Comparison of ENCODE assay signal across 10 mouse cellular contexts in genomic region chr8:125423861-125424260, GRCm38 (mm10).
A peak's percentile ranks its signal among the peaks of the same experiment; 100 is the strongest.
DNase-seq lines count a peak whose midpoint lies in the region; ATAC-seq lines count a peak whose summit lies in the region.
"Had no signal": no experiment of that assay in that cellular context is flagged by ENCODE, and none has a peak within 500 bp of the region (broad histone marks: within the 10 kb centered on the region; RNA-seq: fewer than 3 reads in every experiment).

No protein-coding gene starts in this region.

- peaks cover 17% of the 10 kb centered on the region for H3K4me1 ChIP-seq in embryonic facial prominence, embryonic 10.5 days
- H3K4me1 ChIP-seq in hindbrain, embryonic 10.5 days (replicated peaks) = peaks cover 60% of the 10 kb centered on the region
- peaks cover 30% of the 10 kb centered on the region for H3K4me1 ChIP-seq in limb, embryonic 12.5 days (replicated peaks)

- H3K36me3 ChIP-seq in embryonic facial prominence, embryonic 10.5 days (replicated peaks) = peaks cover 32% of the 10 kb centered on the region
- peaks cover 45% of the 10 kb centered on the region for H3K36me3 ChIP-seq in hindbrain, embryonic 10.5 days
- H3K36me3 ChIP-seq in limb, embryonic 12.5 days = peaks cover 37% of the 10 kb centered on the region

- intact Hi-C loops in heart, postnatal 14 days (cut with DNase I) = no loop called here
- intact Hi-C loops in gastrocnemius, postnatal 36 days (cut with DNase I) = no loop called here

- 58% methylated on average over 10 of the region's 10 CpGs for WGBS in embryonic facial prominence, embryonic 10.5 days
- WGBS in hindbrain, embryonic 10.5 days = 64% methylated on average over 10 of the region's 10 CpGs
- 27% methylated on average over 10 of the region's 10 CpGs for WGBS in limb, embryonic 12.5 days

- peak; percentile 37 to 44 for DNase-seq in heart, adult 18-20 months
- DNase-seq in heart, postnatal 14 days = no peak
- DNase-seq in embryonic facial prominence, embryonic 10.5 days (ENCODE audit: low spot score) = no peak
- DNase-seq in hindbrain, embryonic 10.5 days (ENCODE audit: low spot score) = no peak
- DNase-seq in cerebellum, postnatal 4 days (ENCODE audit: low spot score in 2 of 2) = no peak
- no peak for DNase-seq in gastrocnemius, postnatal 36 days
- no peak for DNase-seq in frontal cortex, adult 2 months (ENCODE audit: extremely low spot score in 1 of 2, low spot score in 1 of 2)
- DNase-seq: adrenal gland, adult 8-10 months; cerebellum, postnatal 25 days had no signal

- no peak overlapping the region for H3K4me2 ChIP-seq in limb, embryonic 12.5 days

- peak overlapping the region; percentile 15; the same call in 1 of the 2 replicates for H3K27ac ChIP-seq in embryonic facial prominence, embryonic 10.5 days (replicated peaks)
- H3K27ac ChIP-seq in hindbrain, embryonic 10.5 days = peak overlapping the region; percentile 66
- H3K27ac ChIP-seq in limb, embryonic 12.5 days = peak overlapping the region; percentile 25; the same call in 1 of the 2 replicates

- no peaks in the 10 kb centered on the region for H3K9me3 ChIP-seq in embryonic facial prominence, embryonic 10.5 days
- H3K9me3 ChIP-seq in hindbrain, embryonic 10.5 days = no peaks in the 10 kb centered on the region
- no peaks in the 10 kb centered on the region for H3K9me3 ChIP-seq in limb, embryonic 12.5 days

- H3K4me3 ChIP-seq in embryonic facial prominence, embryonic 10.5 days = no peak overlapping the region
- H3K4me3 ChIP-seq in hindbrain, embryonic 10.5 days = no peak overlapping the region
- H3K4me3 ChIP-seq in limb, embryonic 12.5 days (replicated peaks) = no peak overlapping the region

- no peaks in the 10 kb centered on the region for H3K27me3 ChIP-seq in embryonic facial prominence, embryonic 10.5 days (replicated peaks; ENCODE audit: low read depth, poor library complexity, severe bottlenecking)
- peaks cover 11% of the 10 kb centered on the region for H3K27me3 ChIP-seq in hindbrain, embryonic 10.5 days (ENCODE audit: insufficient read depth, poor library complexity, severe bottlenecking)
- peaks cover 7% of the 10 kb centered on the region for H3K27me3 ChIP-seq in limb, embryonic 12.5 days

- H3K9ac ChIP-seq in limb, embryonic 12.5 days (replicated peaks) = no peak overlapping the region

- no peak; the same call in 1 of the 2 replicates for ATAC-seq in limb, embryonic 12.5 days (ENCODE audit: insufficient number of reproducible peaks, insufficient read depth, low FRiP score, low TSS enrichment, low read depth)

Comparison
In these comparisons a context has a peak if more than half of its experiments do, and no peak if none do; other contexts are left out.
1. DNase-seq: peak in heart, adult 18-20 months (2 of 2); none in heart, postnatal 14 days (0 of 2), embryonic facial prominence, embryonic 10.5 days (single experiment), hindbrain, embryonic 10.5 days (single experiment), cerebellum, postnatal 4 days (0 of 2), gastrocnemius, postnatal 36 days (0 of 2) and frontal cortex, adult 2 months (0 of 2).
2. H3K27ac ChIP-seq: peak in every context shown above with its lines; median percentile 66 in hindbrain, embryonic 10.5 days; 25 in limb, embryonic 12.5 days; 15 in embryonic facial prominence, embryonic 10.5 days.